Comparison of ENCODE assay signal across 10 mouse cellular contexts in genomic region chr1:54897726-54898125, GRCm38 (mm10).
"Had no signal": no experiment of that assay in that cellular context is flagged by ENCODE, and none has a peak within 500 bp of the region (broad histone marks: within the 10 kb centered on the region; RNA-seq: fewer than 3 reads in every experiment).

No protein-coding gene starts in this region.

- ATAC-seq: liver, postnatal 0 days had no signal

- H3K36me3 ChIP-seq: limb, embryonic 12.5 days; liver, embryonic 13.5 days; lung, embryonic 15.5 days; midbrain, embryonic 12.5 days had no signal

- H3K4me2 ChIP-seq: limb, embryonic 12.5 days; liver, embryonic 13.5 days; lung, embryonic 15.5 days; midbrain, embryonic 12.5 days had no signal

- DNase-seq: kidney, postnatal 10 days; kidney, postnatal 4 days; liver; liver, embryonic 13.5 days; liver, postnatal 0 days; thymus, adult 2 months had no signal

- H3K27ac ChIP-seq: layer of hippocampus, adult 2 months; limb, embryonic 12.5 days; liver, embryonic 13.5 days; midbrain, embryonic 12.5 days had no signal

- H3K4me3 ChIP-seq: layer of hippocampus, adult 2 months; limb, embryonic 12.5 days; liver, embryonic 13.5 days; lung, embryonic 15.5 days; midbrain, embryonic 12.5 days had no signal

- H3K9ac ChIP-seq: limb, embryonic 12.5 days; liver, embryonic 13.5 days; liver, postnatal 0 days; lung, embryonic 15.5 days; midbrain, embryonic 12.5 days had no signal

- H3K27me3 ChIP-seq: limb, embryonic 12.5 days; liver, embryonic 13.5 days; lung, embryonic 15.5 days; midbrain, embryonic 12.5 days had no signal

- H3K9me3 ChIP-seq: limb, embryonic 12.5 days; liver, embryonic 13.5 days; lung, embryonic 15.5 days; midbrain, embryonic 12.5 days had no signal
